Mouse (Mus musculus) mammary gland, adult 2 months (tissue): ENCODE data around the gene Maff. TPM values are rescaled to one million over a fixed set of nuclear protein-coding genes. Genes with fewer than 3 reads are reported as not detected.

ENCODE experiments used
- polyA plus RNA-seq: library from polyadenylated mRNA; depleted of rRNA; stranded (reverse); fragments of >200 nt; gene quantifications from 2 replicates; pipeline ENCODE4 v1.2.3, GENCODE M21; 2012; ENCODE audit warnings: low replicate concordance; rRNA removed

Maff gene
- polyA plus RNA-seq, result 3.9 and 7.9 TPM in 2 replicates

DNA sequence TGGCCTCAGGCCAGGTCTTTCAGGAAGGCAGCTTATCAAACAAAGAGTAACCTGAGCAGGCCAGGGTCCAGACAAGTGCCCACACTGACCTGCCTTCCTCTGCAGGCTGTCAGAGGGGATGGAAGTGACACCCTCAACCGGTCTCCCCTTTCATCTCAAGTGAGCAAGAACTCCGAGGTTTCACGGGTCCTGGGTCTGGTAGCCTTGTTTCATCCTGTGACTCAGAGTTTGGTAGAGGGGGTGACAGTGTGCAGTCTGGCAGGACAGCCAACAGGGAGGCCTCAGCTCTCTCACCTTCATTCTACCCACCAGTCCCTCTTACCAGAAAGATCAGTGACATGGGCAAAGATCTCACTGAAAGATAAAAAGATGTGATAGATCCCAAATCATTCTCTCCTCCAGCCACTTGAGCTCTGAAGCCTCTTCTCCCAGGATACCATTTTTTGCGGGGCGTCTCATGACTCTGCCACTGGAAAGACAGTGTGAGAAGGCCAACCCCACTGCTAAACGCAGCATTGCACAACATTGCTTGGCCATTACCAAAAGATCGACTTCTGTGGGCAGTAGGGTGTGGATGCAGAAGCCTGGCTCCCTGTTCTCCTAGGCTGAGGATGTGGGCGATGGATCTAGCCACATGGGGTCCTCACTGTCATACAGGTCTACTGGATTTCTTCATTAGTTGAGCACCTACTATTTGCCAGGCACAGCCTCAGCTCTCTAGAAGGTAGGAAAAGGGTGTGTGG lies at the start of gene Maff:
TSS of gene Maff (plus strand) at position 571 of the 743 bp plus-strand sequence.

DNA sequence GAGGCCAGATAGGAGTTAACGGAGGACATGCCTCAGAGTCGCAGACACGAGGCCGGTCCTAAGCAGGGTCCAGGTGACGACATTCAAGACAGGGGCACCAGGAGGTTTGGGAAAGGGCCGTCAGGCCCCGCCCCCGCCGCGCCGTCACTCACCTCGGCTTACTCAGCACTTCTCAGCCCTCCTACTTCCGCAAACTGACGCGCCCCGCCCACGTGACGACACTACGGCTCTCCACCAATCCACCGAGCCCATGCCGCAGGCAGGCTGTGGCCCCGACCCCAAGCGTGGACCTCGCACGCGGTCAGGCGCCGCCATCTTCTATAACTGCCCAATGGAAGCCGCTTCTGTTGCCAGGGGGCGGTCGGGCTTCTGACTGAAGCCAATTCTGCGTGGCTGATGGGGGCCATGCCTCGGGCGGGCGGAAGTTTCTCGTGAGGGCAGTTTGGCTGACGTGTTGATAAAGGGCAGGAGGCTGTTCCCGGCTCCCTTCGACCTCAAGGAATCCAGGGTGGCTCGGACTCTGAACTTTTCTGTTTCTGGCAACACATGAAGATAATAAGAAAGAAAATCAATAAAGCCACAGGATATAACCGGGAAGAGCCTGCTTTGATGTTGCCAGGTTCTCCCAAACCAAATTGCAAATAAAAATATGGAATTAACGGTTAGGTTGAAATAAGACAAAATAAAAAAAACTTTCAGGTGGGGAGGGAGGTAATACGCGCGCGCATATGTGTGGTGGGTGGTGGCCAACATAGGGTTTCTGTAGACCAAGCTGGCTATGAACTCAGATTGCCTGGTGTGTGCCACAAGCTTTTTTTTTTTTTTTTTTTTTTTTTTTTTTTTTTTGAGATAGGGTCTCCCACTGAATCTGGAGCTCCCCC lies 18.1 kb upstream of the Maff start, which contains the start of gene Pla2g6:
TSS of gene Pla2g6 (minus strand) at position 333 of the 881 bp plus-strand sequence.

GRCm38 (mm10) chr15:79402836-79403762 lies 56.7 kb downstream of the Maff start, which contains the start of gene Tmem184b:
Tmem184b (minus strand) TSS chr15:79403569.

Other genes starting within 250 kb of the Maff start
- gene Micall1, start 237.7 kb upstream of the Maff start, polyA plus RNA-seq, result 31.8 and 55.0 TPM in 2 replicates
- 30.3 and 37.2 TPM in 2 replicates for gene Polr2f, start 205.6 kb upstream of the Maff start, polyA plus RNA-seq
- gene 1700088E04Rik, start 205.4 kb upstream of the Maff start, polyA plus RNA-seq, result 1.7 and 2.4 TPM in 2 replicates
- gene Sox10, start 181.4 kb upstream of the Maff start, polyA plus RNA-seq, result 49.5 and 61.8 TPM in 2 replicates
- 24.4 and 24.7 TPM in 2 replicates for gene Pick1, start 117.4 kb upstream of the Maff start, polyA plus RNA-seq
- gene Gm49486, start 117.2 kb upstream of the Maff start, polyA plus RNA-seq, result 0.16 TPM in 1 of 2 replicates, not detected in the other
- 0.39 and 0.56 TPM in 2 replicates for gene Slc16a8, start 91.9 kb upstream of the Maff start, polyA plus RNA-seq
- 3.0 and 9.8 TPM in 2 replicates for gene Baiap2l2, start 61.1 kb upstream of the Maff start, polyA plus RNA-seq
- gene Pla2g6, start 18.2 kb upstream of the Maff start, polyA plus RNA-seq, result 40.1 and 46.3 TPM in 2 replicates
- 174 and 318 TPM in 2 replicates for gene Tmem184b, start 56.9 kb downstream of the Maff start, polyA plus RNA-seq
- 54.3 and 68.8 TPM in 2 replicates for gene Csnk1e, start 108.9 kb downstream of the Maff start, polyA plus RNA-seq
- gene Kcnj4, start 158.6 kb downstream of the Maff start, polyA plus RNA-seq, result 0.04 and 0.10 TPM in 2 replicates
- gene Kdelr3, start 169.8 kb downstream of the Maff start, polyA plus RNA-seq, result 21.8 and 42.2 TPM in 2 replicates
- 255 and 343 TPM in 2 replicates for gene Ddx17, start 200.1 kb downstream of the Maff start, polyA plus RNA-seq